Mouse (Mus musculus) MEL-GATA-1-ER (cell line): Measurements from ENCODE around the gene Prss23.

ENCODE experiments used
- DNase-seq: peaks from one replicate; pipeline ENCODE4 v3.0.0-alpha.2; 2012; ENCODE audit warnings: low read depth; ENCODE audit errors: extremely low read depth

The Prss23 gene

GRCm38 (mm10) chr7:89508672-89509071, 18.3 kb downstream of the Prss23 start:
- no peak for DNase-seq

- DNase-seq = no peak
Observed at GRCm38 (mm10) chr7:89499516-89500307, 27.3 kb downstream of the Prss23 start.

DNA sequence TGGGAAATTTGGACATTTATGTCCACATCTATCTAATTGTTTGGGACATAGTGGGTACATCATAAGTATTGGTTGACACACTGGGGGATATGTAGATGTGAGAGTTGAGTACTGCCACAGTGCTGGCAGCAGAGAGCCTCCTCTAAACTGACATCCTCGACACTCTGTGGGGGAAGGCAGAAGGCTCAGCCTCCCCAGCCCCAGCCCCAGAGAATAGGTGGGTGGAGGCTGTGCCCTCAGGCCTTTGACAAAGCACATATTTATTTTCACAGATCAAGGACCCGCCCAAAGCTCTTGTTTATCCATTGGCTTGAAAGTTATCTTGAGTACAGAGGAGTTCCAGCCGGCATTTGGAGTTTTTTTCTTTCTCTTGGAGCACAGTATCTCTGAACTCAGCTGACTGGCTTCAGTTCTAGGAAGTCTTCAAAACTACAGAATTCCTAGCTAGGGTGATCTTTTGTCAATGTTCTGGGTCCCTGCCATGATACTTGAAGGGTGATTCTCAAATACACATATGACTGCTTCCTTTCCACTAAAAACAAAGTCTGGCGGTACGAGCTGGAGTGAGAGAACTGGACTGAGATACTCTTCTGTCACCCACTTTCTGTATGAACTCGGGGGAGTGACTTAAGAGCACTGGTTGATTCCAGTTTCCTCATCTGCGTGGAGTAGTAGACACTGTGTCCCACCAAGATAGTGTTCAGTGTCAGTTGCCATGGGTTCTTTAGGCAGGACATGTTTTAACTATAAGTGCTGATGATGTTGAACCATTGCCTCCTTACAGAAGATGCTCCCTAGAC, 43.0 kb downstream of the Prss23 start:
- DNase-seq = no peak

DNA sequence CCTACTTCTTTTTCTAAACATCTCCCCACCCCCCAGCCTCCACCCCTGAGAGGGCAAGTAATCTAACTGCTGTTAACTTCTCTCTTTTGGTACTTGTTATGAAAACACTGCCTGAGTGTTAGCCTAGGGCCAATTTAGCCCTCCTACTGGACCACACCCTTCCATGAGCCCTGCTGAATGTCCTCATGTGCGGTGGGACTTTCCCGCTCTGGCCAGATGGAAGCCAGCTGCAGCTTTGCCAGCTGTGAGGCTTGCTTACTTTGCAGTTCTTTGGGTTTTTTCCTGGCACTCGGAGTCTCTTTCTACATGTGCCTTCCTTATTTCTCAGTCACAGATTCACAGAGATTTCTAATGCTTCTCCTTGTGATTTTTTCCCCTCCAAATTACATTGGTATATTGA, 45.3 kb downstream of the Prss23 start:
- DNase-seq = no peak

GRCm38 (mm10) chr7:89478490-89478889, 48.5 kb downstream of the Prss23 start:
- no peak for DNase-seq

DNA sequence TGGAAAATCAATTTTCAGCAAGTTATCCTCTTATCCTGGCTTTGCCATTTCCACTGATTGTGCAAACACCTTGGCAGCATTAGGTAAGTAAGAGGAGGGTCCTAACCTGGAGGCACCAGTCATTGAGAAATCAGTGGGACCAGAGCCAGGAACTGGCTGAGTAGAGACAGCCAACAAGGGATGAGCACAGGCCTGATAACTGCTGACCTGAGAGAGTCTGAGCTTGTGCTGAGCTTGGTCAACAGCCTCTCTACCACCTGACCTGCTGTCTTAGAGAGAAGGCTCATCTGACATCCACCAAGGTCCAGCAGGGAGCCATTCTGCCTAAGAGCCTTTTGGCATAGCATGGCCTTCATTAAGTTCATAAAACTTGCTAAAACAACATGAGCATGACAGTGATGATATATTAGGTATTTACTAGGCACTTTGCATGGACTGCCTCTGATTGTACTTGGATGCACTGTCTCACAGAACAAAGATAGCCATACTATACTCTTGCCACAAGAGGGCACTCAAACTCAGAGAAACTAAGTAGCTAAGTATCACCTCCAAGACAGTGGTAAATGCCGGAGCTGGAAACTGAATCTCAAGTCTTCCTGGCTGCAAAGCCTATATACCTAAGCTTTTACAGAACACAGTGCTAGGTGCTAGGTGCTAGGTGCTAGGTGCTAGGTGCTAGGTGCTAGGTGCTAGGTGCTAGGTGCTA, 49.5 kb downstream of the Prss23 start:
- DNase-seq = peak; percentile 28

GRCm38 (mm10) chr7:89473442-89473841, 53.5 kb downstream of the Prss23 start:
- DNase-seq = no peak

DNA sequence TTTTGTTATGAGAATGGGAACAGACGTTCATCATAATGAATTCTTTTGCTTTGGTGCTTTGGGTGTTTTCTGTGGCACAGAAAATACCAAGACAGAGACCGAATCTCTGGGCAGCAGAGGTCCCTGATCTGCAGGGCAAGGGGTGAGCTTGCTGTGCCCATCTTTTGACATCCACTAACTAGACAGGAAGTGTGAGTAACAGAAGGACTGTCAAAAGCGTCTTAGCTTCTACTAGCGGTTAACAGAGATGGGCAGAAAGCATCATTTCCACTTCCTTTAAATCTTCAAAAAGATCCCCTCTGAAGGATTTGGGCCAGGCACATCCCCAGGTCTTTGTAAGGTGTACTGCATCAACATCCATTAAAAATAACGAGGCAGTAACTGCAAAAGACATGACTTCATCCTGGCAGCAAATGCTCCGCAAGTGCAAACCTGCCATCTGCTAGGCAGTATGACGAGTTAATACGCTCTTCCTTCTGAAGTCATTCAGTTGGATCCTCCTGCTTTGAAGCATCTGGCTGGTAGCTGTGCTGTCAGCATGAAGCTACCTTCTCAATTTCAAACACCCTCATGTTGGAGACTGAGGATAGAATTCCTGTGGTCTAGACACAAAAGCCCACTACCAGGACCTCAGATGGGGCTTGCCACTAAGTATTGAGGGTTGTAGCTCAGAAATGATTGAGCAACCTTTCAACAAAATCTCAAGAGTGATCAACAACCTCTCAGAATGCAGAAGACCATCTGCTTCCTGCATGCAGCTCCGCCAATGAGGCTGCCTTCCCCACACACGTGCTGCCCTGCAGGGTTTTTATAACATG, 63.0 kb downstream of the Prss23 start:
- DNase-seq = no peak

DNA sequence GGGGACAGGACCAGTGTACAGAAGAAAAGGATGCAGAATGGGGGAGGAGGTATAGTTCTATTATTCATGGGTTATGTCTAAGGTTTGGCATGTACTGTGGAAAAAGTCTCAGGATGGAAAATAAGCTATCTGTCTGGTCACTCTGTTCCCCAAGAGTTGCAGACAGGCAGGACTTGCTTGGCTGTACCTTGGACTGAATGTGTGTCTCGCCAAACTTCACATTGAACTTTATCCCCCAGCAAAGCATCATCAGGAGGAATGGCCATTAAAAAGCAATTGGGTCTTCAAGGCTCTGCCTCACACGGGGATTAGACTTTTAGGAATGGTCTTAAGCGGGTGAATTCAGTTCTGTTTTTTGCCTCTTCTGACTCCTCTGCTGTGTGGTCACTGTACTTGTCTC, 63.7 kb downstream of the Prss23 start:
- no peak for DNase-seq

DNA sequence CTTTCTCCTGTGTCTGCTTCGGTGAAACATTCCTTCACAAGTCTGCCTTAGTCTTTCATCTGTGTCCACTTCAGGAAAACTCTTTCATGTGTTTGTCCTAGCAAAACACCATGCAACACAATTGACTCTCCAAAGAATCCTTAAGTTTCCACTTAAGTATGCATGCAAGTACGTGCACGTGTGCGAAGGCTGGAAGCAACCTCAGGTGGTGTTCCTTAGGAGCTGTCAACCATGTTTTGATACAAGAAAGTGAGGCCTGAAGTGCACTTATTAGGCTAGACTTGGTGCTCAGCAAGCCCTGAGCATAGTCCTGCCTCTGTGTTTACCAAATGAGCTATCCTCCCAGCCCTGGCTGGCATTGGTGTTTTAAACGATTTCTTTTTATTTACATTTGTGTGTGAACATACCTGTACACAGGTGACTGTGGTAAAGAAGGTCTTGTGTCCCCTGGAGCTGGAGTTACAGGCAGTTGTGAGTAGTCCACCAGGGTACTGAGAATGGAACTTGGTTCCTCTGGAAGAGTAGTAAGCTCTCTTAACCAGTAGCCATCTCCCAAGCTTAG, 64.3 kb downstream of the Prss23 start:
- DNase-seq = no peak

GRCm38 (mm10) chr7:89461351-89461750, 65.6 kb downstream of the Prss23 start:
- no peak for DNase-seq

DNA sequence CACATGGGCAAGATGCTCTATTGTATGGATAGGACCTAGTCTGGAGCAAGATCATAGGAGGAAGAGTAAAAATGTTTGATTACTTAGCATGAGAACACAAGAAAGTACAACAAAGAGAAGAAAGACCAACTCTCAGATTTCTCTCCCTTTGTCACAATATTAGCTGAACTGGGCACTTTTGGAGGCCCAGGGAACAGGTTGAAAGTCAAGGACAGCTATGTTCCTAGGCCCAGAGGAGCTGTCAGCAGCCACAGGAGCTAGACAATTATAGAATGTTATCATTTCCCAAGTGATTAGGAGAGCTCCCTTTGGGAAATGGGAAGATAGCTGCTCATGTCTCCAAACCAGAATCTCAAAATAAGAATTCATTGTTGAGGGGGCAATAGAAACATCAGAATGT, 66.1 kb downstream of the Prss23 start:
- no peak for DNase-seq

DNA sequence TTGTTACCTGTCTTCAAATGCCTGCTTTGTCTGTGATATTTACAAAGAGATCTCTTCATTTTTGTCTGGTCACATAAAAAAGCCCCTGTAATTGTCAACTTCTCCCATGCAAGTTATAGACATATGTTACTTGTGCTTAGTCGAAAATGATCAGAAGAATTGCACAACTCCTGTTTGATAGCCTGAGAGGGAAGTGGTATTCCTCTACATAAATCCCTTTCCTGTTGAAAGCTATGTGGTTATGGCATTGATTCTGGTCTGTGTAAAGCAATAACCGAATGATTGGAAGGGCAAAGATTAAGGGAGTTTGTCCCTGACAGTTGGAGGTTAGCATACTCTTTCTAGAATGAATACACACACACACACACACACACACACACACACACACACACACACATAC, 67.3 kb downstream of the Prss23 start:
- DNase-seq = no peak
